Mouse (Mus musculus): ENCODE data around the gene Gigyf2. TPM values are rescaled to one million over a fixed set of nuclear protein-coding genes. Genes with fewer than 3 reads are reported as not detected.

Gigyf2 gene
- polyA plus RNA-seq, 1 experiment from 2014 or later: 107 TPM

- no peaks in the 10 kb centered on the region for H3K27me3 ChIP-seq
- DNase-seq (ENCODE audit: low read depth, low spot score) (no peak), ATAC-seq (no peak)
- in situ Hi-C loops (cut with MboI; ENCODE audit: low pct_unique_long_range_greater_than_20kb): no loop called here
- no peak for TF ChIP-seq CTCF (IDR thresholded peaks at IDR 0.05)
- ChIA-PET POLR2A (interaction anchor here (0.7 kb wide), 1 partner anchor 17 kb away, joined by 6 read pairs; no protein-coding TSS in a partner anchor), CTCF (no interaction called here)
Observed at GRCm38 (mm10) chr1:87472576-87472975, 145.8 kb downstream of the Gigyf2 start.

GRCm38 (mm10) chr1:87475076-87475895 is 148.5 kb downstream of the Gigyf2 start:
- no peak for ATAC-seq
- in situ Hi-C loops (cut with MboI; ENCODE audit: low pct_unique_long_range_greater_than_20kb): no loop called here
- TF ChIP-seq CTCF (IDR thresholded peaks at IDR 0.05): no peak
- DNase-seq (ENCODE audit: low read depth, low spot score): no peak
- no peaks in the 10 kb centered on the region for H3K27me3 ChIP-seq
- POLR2A ChIA-PET: no interaction called here
- CTCF ChIA-PET: no interaction called here

- ATAC-seq (no peak), DNase-seq (ENCODE audit: low read depth, low spot score) (no peak)
- in situ Hi-C loops (cut with MboI; ENCODE audit: low pct_unique_long_range_greater_than_20kb): no loop called here
- ChIA-PET POLR2A (interaction anchor here (0.6 kb wide), 1 partner anchor 1551 kb away, joined by 4 read pairs; no protein-coding TSS in a partner anchor), CTCF (no interaction called here)
- H3K27me3 ChIP-seq: no peaks in the 10 kb centered on the region
- no peak for TF ChIP-seq CTCF (IDR thresholded peaks at IDR 0.05)
Observed at GRCm38 (mm10) chr1:87482546-87482945, 155.7 kb downstream of the Gigyf2 start.

GRCm38 (mm10) chr1:87486386-87486785 is 159.6 kb downstream of the Gigyf2 start:
- POLR2A ChIA-PET: no interaction called here
- no peak for TF ChIP-seq CTCF (IDR thresholded peaks at IDR 0.05)
- H3K27me3 ChIP-seq: no peaks in the 10 kb centered on the region
- in situ Hi-C loops (cut with MboI; ENCODE audit: low pct_unique_long_range_greater_than_20kb): no loop called here
- CTCF ChIA-PET: interaction anchor here (1.0 kb wide), 1 partner anchor 269 kb away, joined by 4 read pairs; the partner anchor contains the start of gene Atg16l1
- ATAC-seq: peak; percentile 35
- peak; percentile 51 for DNase-seq (ENCODE audit: low read depth, low spot score)

- no peak for ATAC-seq
- in situ Hi-C loops (cut with MboI; ENCODE audit: low pct_unique_long_range_greater_than_20kb): no loop called here
- no peak for DNase-seq (ENCODE audit: low read depth, low spot score)
- no peak for TF ChIP-seq CTCF (IDR thresholded peaks at IDR 0.05)
- CTCF ChIA-PET: no interaction called here
- H3K27me3 ChIP-seq: no peaks in the 10 kb centered on the region
- POLR2A ChIA-PET: interaction anchor here (0.6 kb wide), 1 partner anchor 57 kb away, joined by 3 read pairs; no protein-coding TSS in a partner anchor
Observed at GRCm38 (mm10) chr1:87492285-87492684, 165.5 kb downstream of the Gigyf2 start.

GRCm38 (mm10) chr1:87493542-87493941 is 166.7 kb downstream of the Gigyf2 start:
- in situ Hi-C loops (cut with MboI; ENCODE audit: low pct_unique_long_range_greater_than_20kb): no loop called here
- DNase-seq (ENCODE audit: low read depth, low spot score): no peak
- CTCF ChIA-PET: no interaction called here
- no peaks in the 10 kb centered on the region for H3K27me3 ChIP-seq
- no peak for ATAC-seq
- POLR2A ChIA-PET: interaction anchor here (0.6 kb wide), 1 partner anchor 262 kb away, joined by 7 read pairs; the partner anchor contains the start of gene Atg16l1
- no peak for TF ChIP-seq CTCF (IDR thresholded peaks at IDR 0.05)

Other genes starting within 250 kb of the Gigyf2 start
- not detected for gene Alppl2, start 237.1 kb upstream of the Gigyf2 start, polyA plus RNA-seq (2021)
- gene Alpi, start 225.4 kb upstream of the Gigyf2 start, polyA plus RNA-seq (2021): 0.04 TPM
- 0.06 TPM for gene Akp3, start 202.0 kb upstream of the Gigyf2 start, polyA plus RNA-seq (2021)
- 0.45 TPM for gene Ecel1, start 170.5 kb upstream of the Gigyf2 start, polyA plus RNA-seq (2021)
- gene Prss56, start 143.7 kb upstream of the Gigyf2 start, polyA plus RNA-seq (2021): 0.06 TPM
- gene Chrnd, start 136.4 kb upstream of the Gigyf2 start, polyA plus RNA-seq (2021): not detected
- not detected for gene Chrng, start 122.3 kb upstream of the Gigyf2 start, polyA plus RNA-seq (2021)
- gene Eif4e2, start 113.1 kb upstream of the Gigyf2 start, polyA plus RNA-seq (2021): 136 TPM
- gene Efhd1, start 62.6 kb upstream of the Gigyf2 start, polyA plus RNA-seq (2021): 26.0 TPM
- gene Kcnj13, start 67.7 kb downstream of the Gigyf2 start, polyA plus RNA-seq (2021): 0.41 TPM
- gene Snorc, start 143.3 kb downstream of the Gigyf2 start, polyA plus RNA-seq (2021): not detected
- 1.1 TPM for gene Neu2, start 182.9 kb downstream of the Gigyf2 start, polyA plus RNA-seq (2021)
- 8.6 TPM for gene Ngef, start 246.9 kb downstream of the Gigyf2 start, polyA plus RNA-seq (2021)